Mouse (Mus musculus): ENCODE measurements at regions not wholly inside any gene's neighbourhood (a gene's known extent, or its start where the extent isn't known, plus 50 kb on each side); places are given as distances from the start of the nearest gene placed in this dataset.

DNA sequence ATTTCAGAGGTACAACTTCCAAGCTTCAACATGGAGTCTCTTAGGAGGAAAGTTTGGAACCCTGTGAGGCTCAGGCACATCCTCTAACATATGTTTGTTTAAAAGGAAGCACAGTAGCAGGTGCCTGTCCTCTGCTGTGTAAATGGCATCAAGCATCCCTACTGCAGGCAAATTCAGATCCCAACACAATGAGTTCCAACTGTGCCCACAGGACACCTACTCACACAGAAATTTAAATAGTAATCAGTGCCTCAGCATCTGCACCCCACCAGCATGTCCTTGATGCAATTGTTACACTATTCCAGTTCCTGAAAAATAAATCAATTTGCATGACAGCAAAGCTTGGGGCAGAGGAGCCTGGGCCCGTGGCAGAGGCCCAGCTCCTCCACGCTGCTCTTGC, 61.2 kb upstream of the Brinp1 start:
- TF ChIP-seq TAL1 (IDR thresholded peaks at IDR 0.05; ENCODE audit: low read length) (no peak), GATA1 (IDR thresholded peaks at IDR 0.05; ENCODE audit: low read length) (no peak)
